Mouse (Mus musculus): Measurements from ENCODE around the gene Garem2. TPM values are rescaled to one million over a fixed set of nuclear protein-coding genes. Genes with fewer than 3 reads are reported as not detected.
A peak's percentile ranks its signal among the peaks of the same experiment; 100 is the strongest.

The Garem2 gene
- polyA plus RNA-seq, 1 experiment from 2014 or later, result 0.87 TPM

DNA sequence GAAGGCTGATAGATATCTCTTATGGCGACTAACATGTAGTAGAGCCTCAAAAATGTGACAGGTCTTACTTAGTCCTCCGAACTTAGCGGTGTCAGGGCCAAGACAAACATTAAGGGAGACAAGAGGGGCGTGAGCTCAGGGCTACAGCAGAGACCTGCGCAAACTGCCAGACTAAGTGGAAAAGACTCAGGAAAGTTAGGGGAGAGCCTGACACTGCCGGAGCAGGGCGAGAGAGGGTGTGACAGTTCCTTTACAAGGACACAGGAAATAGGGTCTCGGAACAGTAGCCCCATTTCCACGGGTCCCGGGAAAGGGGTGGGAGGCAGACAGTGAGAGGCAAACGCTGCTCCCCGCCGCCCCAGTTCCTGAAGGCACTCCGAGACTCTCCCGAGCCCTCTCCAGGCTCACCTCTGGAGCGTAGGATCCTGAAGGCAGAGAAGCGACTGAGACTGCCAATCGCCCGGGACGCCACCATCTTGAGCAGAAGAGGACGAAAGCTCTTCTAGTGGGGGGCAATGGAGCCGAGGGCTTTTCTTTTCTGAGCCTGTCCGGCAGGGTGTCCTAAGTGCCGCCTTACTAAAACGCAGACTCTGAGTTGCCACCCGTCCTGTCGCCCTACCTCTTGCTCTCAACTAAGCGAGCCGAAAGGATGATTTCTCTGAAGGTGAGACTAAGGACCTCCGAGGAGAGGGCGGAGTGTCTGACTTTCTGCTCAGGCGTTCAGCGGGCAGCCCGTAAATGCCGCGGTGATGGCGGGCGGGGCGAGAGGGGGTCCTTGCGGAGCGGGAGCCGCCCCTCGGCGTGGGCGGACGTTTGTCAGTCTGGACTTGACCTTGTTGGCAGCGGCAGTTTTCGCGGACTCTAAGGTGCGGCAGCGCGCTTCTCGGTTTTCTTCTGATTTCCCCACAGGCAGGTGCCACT lies 49.8 kb downstream of the Garem2 start, which contains the start of the genes Hadha and Hadhb:
TSS of gene Hadha (minus strand) at position 689 of the 921 bp plus-strand sequence.
TSS of gene Hadhb (plus strand) at position 775 of the 921 bp plus-strand sequence.
- Histone ChIP-seq H3K36me3 (no peaks in the 10 kb centered on the region), H3K4me3 (replicated peaks) (peak within 1 kb of the TSS; percentile 78), H3K27ac (replicated peaks) (peak within 1 kb of the TSS; percentile 87), H3K9ac (peak within 1 kb of the TSS; percentile 70), H3K9me3 (replicated peaks) (no peaks in the 10 kb centered on the region), H3K27me3 (no peaks in the 10 kb centered on the region), H3K4me1 (peaks cover 9% of the 10 kb centered on the region; the same call in 1 of the 2 replicates), H3K4me2 (replicated peaks) (peak within 1 kb of the TSS; percentile 69)
- under 1% methylated on average over 53 of the region's 53 CpGs for WGBS
- ATAC-seq (ENCODE audit: insufficient number of reproducible peaks, low FRiP score, low TSS enrichment, low read depth), result peak; percentile 90

DNA sequence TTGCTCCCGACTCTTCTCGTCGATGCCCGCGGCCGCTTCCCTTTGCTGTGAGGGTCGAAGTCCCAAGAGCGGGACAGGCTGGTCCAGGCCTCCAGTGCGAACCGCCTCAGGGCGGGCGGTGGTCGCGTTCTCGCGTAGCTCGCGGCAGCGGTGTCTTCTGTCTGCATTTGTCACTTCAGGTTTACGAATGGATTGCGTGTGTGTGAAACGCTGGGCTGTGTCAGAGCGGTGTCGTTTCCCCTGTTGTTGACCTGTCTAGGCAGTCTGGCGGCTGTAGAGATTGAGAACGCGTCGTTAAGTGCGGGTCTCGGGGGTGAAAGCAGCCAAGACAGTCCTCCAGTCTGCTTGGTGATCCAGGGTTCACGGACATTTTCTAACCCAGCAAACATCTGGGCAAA lies 50.4 kb downstream of the Garem2 start:
- Histone ChIP-seq H3K4me1 (peaks cover 9% of the 10 kb centered on the region; the same call in 1 of the 2 replicates), H3K36me3 (no peaks in the 10 kb centered on the region), H3K9ac (peak overlapping the region; percentile 70), H3K4me2 (replicated peaks) (peak overlapping the region; percentile 69), H3K9me3 (replicated peaks) (no peaks in the 10 kb centered on the region), H3K27ac (replicated peaks) (peak overlapping the region; percentile 87), H3K27me3 (no peaks in the 10 kb centered on the region), H3K4me3 (replicated peaks) (peak overlapping the region; percentile 78)
- WGBS, result under 1% methylated on average over 31 of the region's 31 CpGs
- peak; percentile 58 for ATAC-seq (ENCODE audit: insufficient number of reproducible peaks, low FRiP score, low TSS enrichment, low read depth)

DNA sequence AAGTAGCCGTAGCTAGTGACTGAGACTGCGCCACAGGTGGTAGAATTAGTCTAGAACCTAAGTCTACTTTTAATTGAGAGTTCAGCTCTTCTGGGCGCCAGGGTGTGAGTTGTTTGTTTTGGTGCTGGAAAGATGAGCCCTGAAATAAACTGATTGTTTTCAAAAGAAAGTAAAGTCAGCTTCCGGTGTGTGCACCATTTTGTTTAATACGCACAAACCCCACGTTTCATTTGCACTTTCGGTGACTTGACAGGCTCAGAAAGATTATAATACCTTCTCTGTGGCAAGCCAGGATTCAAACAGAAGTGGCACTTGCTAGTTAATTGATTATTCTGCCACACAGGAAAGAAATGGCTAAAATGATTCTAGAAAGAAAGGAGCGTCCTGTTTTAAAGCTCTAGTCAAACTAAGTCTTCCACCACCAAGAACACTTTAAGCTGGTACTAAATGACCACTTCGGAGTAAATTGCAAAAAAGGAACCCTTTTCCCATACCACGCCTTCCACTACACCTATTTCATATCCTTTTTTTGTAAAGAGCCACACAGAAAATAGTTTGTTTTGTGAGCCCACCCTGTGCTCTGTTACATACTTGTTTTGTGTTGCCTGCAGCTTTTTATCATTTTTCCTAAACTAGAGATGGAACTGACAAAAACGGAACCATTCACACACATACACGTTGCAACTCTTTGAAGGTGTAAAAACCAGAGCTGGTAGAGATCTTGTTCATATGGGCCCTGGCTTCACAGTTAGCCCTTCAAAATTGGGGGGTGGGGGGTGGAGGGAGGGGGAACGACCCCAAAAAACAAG lies 51.1 kb downstream of the Garem2 start:
- peak overlapping the region; percentile 69 for H3K4me2 ChIP-seq (replicated peaks)
- H3K27ac ChIP-seq (replicated peaks), result peak overlapping the region; percentile 87
- ATAC-seq (ENCODE audit: insufficient number of reproducible peaks, low FRiP score, low TSS enrichment, low read depth), result no peak
- 28% methylated on average over 13 of the region's 13 CpGs for WGBS
- H3K9ac ChIP-seq, result peak overlapping the region; percentile 70
- H3K27me3 ChIP-seq, result no peaks in the 10 kb centered on the region
- peak overlapping the region; percentile 78 for H3K4me3 ChIP-seq (replicated peaks)
- no peaks in the 10 kb centered on the region for H3K9me3 ChIP-seq (replicated peaks)
- peaks cover 9% of the 10 kb centered on the region; the same call in 1 of the 2 replicates for H3K4me1 ChIP-seq
- H3K36me3 ChIP-seq, result no peaks in the 10 kb centered on the region

DNA sequence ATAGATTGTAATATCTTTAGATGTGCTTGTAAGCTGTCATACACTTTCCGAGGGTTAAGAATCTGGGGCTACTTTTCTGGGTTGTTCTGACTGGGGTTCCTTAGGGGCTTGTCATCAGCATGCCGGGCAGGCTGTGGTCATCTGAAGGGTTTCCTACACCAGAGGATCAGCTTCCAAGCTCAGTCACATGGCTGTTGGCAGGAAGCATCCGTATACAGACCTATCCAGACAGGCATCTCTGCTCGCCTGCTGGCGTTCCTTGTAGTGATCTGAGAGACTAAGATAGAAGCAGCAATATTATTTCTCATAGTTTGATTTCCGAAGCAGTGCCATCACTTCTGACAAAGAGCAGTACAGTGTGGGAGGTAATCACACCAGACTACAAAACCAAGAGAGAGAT lies 54.6 kb downstream of the Garem2 start:
- Histone ChIP-seq H3K4me3 (replicated peaks) (no peak overlapping the region), H3K9ac (no peak overlapping the region), H3K27me3 (no peaks in the 10 kb centered on the region), H3K9me3 (replicated peaks) (no peaks in the 10 kb centered on the region), H3K36me3 (no peaks in the 10 kb centered on the region), H3K27ac (replicated peaks) (no peak overlapping the region), H3K4me2 (replicated peaks) (no peak overlapping the region), H3K4me1 (peaks cover 4% of the 10 kb centered on the region; the same call in 1 of the 2 replicates)
- WGBS, result 82% methylated on average over 6 of the region's 6 CpGs
- ATAC-seq (ENCODE audit: insufficient number of reproducible peaks, low FRiP score, low TSS enrichment, low read depth), result no peak

DNA sequence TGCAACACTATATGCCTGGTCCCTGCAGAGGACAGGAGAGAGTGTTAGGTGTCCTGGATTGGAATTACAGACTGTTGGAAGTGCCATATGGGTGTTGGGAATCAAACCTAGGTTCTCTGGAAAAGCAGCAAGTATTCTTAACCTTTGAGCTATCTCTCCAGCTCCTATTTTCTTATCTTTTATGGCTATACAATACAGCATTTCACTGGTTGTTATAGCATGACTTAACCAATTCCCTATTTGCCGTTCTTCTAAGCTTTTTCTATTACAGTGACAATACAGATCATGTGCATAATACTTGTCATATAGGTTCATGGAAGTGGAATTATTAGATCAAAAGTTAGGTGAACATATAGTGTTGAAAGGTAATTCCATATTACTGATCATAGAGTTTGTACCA lies 56.9 kb downstream of the Garem2 start:
- WGBS, result 93% methylated on average over 1 of the region's 1 CpGs
- Histone ChIP-seq H3K9ac (no peak overlapping the region), H3K27me3 (no peaks in the 10 kb centered on the region), H3K4me1 (no peaks in the 10 kb centered on the region), H3K27ac (replicated peaks) (no peak overlapping the region), H3K9me3 (replicated peaks) (no peaks in the 10 kb centered on the region), H3K4me2 (replicated peaks) (no peak overlapping the region), H3K36me3 (0 out of 2 replicates have a peak, but pooled peaks cover 4% of the 10 kb centered on the region), H3K4me3 (replicated peaks) (no peak overlapping the region)
- ATAC-seq (ENCODE audit: insufficient number of reproducible peaks, low FRiP score, low TSS enrichment, low read depth), result no peak

DNA sequence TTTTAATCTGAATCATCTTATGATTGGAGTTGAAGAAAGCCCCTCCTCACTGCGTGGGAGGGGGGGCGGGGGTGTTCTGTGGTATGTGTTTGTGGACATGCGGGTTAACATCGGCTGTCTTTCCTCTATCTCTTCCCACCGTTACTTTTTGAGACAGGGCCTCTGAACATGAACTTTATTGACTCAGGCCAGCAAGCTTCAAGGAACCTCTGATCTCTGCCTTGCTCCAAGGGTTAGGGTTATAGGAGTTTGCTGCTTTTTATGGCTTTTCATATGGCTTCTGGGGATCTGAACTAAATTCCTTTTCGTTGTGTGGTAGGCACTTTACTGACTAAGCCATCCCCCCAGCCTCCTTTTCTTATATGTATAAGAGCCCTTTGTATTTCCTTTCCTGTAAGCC lies 57.4 kb downstream of the Garem2 start:
- H3K4me1 ChIP-seq, result no peaks in the 10 kb centered on the region
- no peak overlapping the region for H3K4me2 ChIP-seq (replicated peaks)
- no peak overlapping the region for H3K4me3 ChIP-seq (replicated peaks)
- H3K36me3 ChIP-seq, result 0 out of 2 replicates have a peak, but pooled peaks cover 4% of the 10 kb centered on the region
- H3K9me3 ChIP-seq (replicated peaks), result no peaks in the 10 kb centered on the region
- H3K9ac ChIP-seq, result no peak overlapping the region
- ATAC-seq (ENCODE audit: insufficient number of reproducible peaks, low FRiP score, low TSS enrichment, low read depth), result no peak
- WGBS, result 80% methylated on average over 6 of the region's 6 CpGs
- H3K27ac ChIP-seq (replicated peaks), result no peak overlapping the region
- no peaks in the 10 kb centered on the region for H3K27me3 ChIP-seq

DNA sequence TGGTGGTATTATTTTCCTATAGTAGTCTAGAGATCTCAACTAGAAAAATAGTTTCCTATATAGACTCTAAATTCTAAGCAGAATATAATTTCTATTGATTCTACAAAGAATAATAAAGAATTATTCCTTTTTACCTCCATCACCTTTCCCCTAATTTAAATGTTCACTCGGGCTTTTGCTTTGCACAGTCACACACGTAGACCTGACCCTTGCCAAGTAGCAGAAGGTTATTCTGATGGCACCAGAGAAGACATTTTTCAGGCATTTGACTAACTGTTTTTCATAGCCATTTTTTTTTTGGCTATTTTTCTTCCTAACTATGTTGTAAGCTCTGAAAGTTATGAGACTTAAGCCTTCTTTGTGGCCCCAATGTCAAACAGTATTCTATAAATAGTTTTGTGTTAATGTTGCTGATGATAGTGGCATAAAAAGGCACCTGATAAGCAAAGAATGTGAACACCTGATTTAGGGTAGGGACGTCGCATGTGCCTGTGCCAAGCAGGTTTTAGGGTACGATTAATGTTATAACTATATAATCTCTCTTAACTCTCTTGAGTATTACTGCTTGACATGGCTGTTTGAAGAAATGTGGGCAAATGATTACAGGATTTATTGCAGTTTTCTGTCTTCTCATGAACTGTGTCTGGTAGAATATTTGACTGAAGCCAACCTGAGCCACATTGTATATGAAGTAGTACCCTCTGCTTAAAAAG lies 60.4 kb downstream of the Garem2 start:
- WGBS, result 89% methylated on average over 5 of the region's 5 CpGs
- H3K9ac ChIP-seq, result no peak overlapping the region
- H3K36me3 ChIP-seq, result peaks cover 27% of the 10 kb centered on the region
- H3K4me2 ChIP-seq (replicated peaks), result no peak overlapping the region
- no peaks in the 10 kb centered on the region for H3K4me1 ChIP-seq
- H3K9me3 ChIP-seq (replicated peaks), result no peaks in the 10 kb centered on the region
- no peaks in the 10 kb centered on the region for H3K27me3 ChIP-seq
- ATAC-seq (ENCODE audit: insufficient number of reproducible peaks, low FRiP score, low TSS enrichment, low read depth), result no peak
- no peak overlapping the region for H3K27ac ChIP-seq (replicated peaks)
- no peak overlapping the region for H3K4me3 ChIP-seq (replicated peaks)

Other genes starting within 250 kb of the Garem2 start
- 0.25 and 0.29 TPM in 2 replicates for gene Il6, start 92.0 kb upstream of the Garem2 start, polyA plus RNA-seq (2015; fragmentation: Nextera tagmentation; extraction: Ambion mirVana)
- gene Tyms, start 31.5 kb upstream of the Garem2 start, polyA plus RNA-seq (2015; fragmentation: Nextera tagmentation; extraction: Ambion mirVana), result 200 and 215 TPM in 2 replicates
- not detected in 2 replicates for gene 3110082J24Rik, start 925 bp downstream of the Garem2 start, polyA plus RNA-seq (2015; fragmentation: Nextera tagmentation; extraction: Ambion mirVana)
- gene Hadha, start 50.0 kb downstream of the Garem2 start, polyA plus RNA-seq (2015; fragmentation: Nextera tagmentation; extraction: Ambion mirVana), result 123 TPM in 2 replicates
- gene Hadhb, start 50.1 kb downstream of the Garem2 start, polyA plus RNA-seq (2015; fragmentation: Nextera tagmentation; extraction: Ambion mirVana), result 128 and 140 TPM in 2 replicates
- gene Adgrf3, start 100.6 kb downstream of the Garem2 start, polyA plus RNA-seq (2015; fragmentation: Nextera tagmentation; extraction: Ambion mirVana), result 0.16 TPM in 1 of 2 replicates, not detected in the other
- 16.0 and 17.5 TPM in 2 replicates for gene Selenoi, start 127.4 kb downstream of the Garem2 start, polyA plus RNA-seq (2015; fragmentation: Nextera tagmentation; extraction: Ambion mirVana)
- 4.4 and 8.5 TPM in 2 replicates for gene Drc1, start 176.2 kb downstream of the Garem2 start, polyA plus RNA-seq (2015; fragmentation: Nextera tagmentation; extraction: Ambion mirVana)

Measured in embryonic facial prominence, embryonic 15.5 days (tissue).